Comparison of ENCODE assay signal across 7 mouse cellular contexts in genomic region chr2:92392318-92393264, GRCm38 (mm10). TPM values are rescaled to one million over a fixed set of nuclear protein-coding genes. Genes with fewer than 3 reads are reported as not detected.
DNase-seq lines count a peak whose midpoint lies in the region; ATAC-seq lines count a peak whose summit lies in the region.

No protein-coding gene starts in this region.

- peaks cover 26% of the 10 kb centered on the region for H3K4me1 ChIP-seq in lung, embryonic 16.5 days (replicated peaks; ENCODE audit: control insufficient read depth, insufficient read depth, low read length)
- peaks cover 75% of the 10 kb centered on the region for H3K4me1 ChIP-seq in embryonic facial prominence, embryonic 10.5 days
- H3K4me1 ChIP-seq in hindbrain, embryonic 15.5 days (replicated peaks): peaks cover 62% of the 10 kb centered on the region
- H3K4me1 ChIP-seq in midbrain, embryonic 12.5 days: peaks cover 63% of the 10 kb centered on the region

- WGBS in lung, embryonic 16.5 days: 3% methylated on average over 26 of the region's 26 CpGs
- 3% methylated on average over 26 of the region's 26 CpGs for WGBS in embryonic facial prominence, embryonic 10.5 days
- 4% methylated on average over 26 of the region's 26 CpGs for WGBS in hindbrain, embryonic 15.5 days
- 4% methylated on average over 26 of the region's 26 CpGs for WGBS in midbrain, embryonic 12.5 days

- peaks cover 2% of the 10 kb centered on the region; the same call in 1 of the 2 replicates for H3K27me3 ChIP-seq in lung, embryonic 16.5 days (ENCODE audit: control insufficient read depth, insufficient read depth, low read depth, low read length)
- H3K27me3 ChIP-seq in embryonic facial prominence, embryonic 10.5 days (replicated peaks; ENCODE audit: low read depth, poor library complexity, severe bottlenecking): peaks cover 14% of the 10 kb centered on the region; the same call in 1 of the 2 replicates
- no peaks in the 10 kb centered on the region for H3K27me3 ChIP-seq in hindbrain, embryonic 15.5 days
- peaks cover 12% of the 10 kb centered on the region; the same call in 1 of the 2 replicates for H3K27me3 ChIP-seq in midbrain, embryonic 12.5 days

- H3K4me3 ChIP-seq in lung, embryonic 16.5 days (ENCODE audit: low read length): peak overlapping the region; percentile 27
- peak overlapping the region; percentile 64 for H3K4me3 ChIP-seq in embryonic facial prominence, embryonic 10.5 days
- H3K4me3 ChIP-seq in hindbrain, embryonic 15.5 days: peak overlapping the region; percentile 33
- peak overlapping the region; percentile 45 for H3K4me3 ChIP-seq in midbrain, embryonic 12.5 days

- peak overlapping the region; percentile 47; the same call in 1 of the 2 replicates for H3K9ac ChIP-seq in lung, embryonic 16.5 days (ENCODE audit: low read length)
- peak overlapping the region; percentile 43 for H3K9ac ChIP-seq in hindbrain, embryonic 15.5 days
- H3K9ac ChIP-seq in midbrain, embryonic 12.5 days (replicated peaks): peak overlapping the region; percentile 75

- no peaks in the 10 kb centered on the region for H3K36me3 ChIP-seq in lung, embryonic 16.5 days (ENCODE audit: control insufficient read depth, insufficient read depth, low read length)
- peaks cover 3% of the 10 kb centered on the region for H3K36me3 ChIP-seq in embryonic facial prominence, embryonic 10.5 days (replicated peaks)
- peaks cover under 1% of the 10 kb centered on the region; the same call in 1 of the 2 replicates for H3K36me3 ChIP-seq in hindbrain, embryonic 15.5 days
- H3K36me3 ChIP-seq in midbrain, embryonic 12.5 days: no peaks in the 10 kb centered on the region

- peak overlapping the region; percentile 42 for H3K4me2 ChIP-seq in lung, embryonic 16.5 days (ENCODE audit: low read depth, low read length)
- peak overlapping the region; percentile 57 for H3K4me2 ChIP-seq in hindbrain, embryonic 15.5 days
- peak overlapping the region; percentile 92 for H3K4me2 ChIP-seq in midbrain, embryonic 12.5 days (replicated peaks)

- no peak for ATAC-seq in lung, embryonic 16.5 days (ENCODE audit: low read depth)
- no peak for ATAC-seq in hindbrain, embryonic 15.5 days (ENCODE audit: low FRiP score, low read depth)
- ATAC-seq in midbrain, embryonic 12.5 days (ENCODE audit: low FRiP score, low read depth): peak; percentile 7

- no peak for DNase-seq in lung, adult 18-20 months
- DNase-seq in embryonic facial prominence, embryonic 10.5 days (ENCODE audit: low spot score): peak; percentile 89
- no peak for DNase-seq in urinary bladder, adult 18-20 months (ENCODE audit: low spot score in 2 of 2)
- DNase-seq in layer of hippocampus, adult 8-10 months (ENCODE audit: low spot score in 2 of 2): no peak

- H3K27ac ChIP-seq in lung, embryonic 16.5 days (ENCODE audit: low read length): no peak overlapping the region
- peak overlapping the region; percentile 88 for H3K27ac ChIP-seq in embryonic facial prominence, embryonic 10.5 days (replicated peaks)
- H3K27ac ChIP-seq in hindbrain, embryonic 15.5 days (replicated peaks): peak overlapping the region; percentile 77
- H3K27ac ChIP-seq in midbrain, embryonic 12.5 days (replicated peaks): peak overlapping the region; percentile 95

- no peaks in the 10 kb centered on the region for H3K9me3 ChIP-seq in lung, embryonic 16.5 days (ENCODE audit: control insufficient read depth, low read length)
- H3K9me3 ChIP-seq in embryonic facial prominence, embryonic 10.5 days: no peaks in the 10 kb centered on the region
- H3K9me3 ChIP-seq in hindbrain, embryonic 15.5 days: no peaks in the 10 kb centered on the region
- H3K9me3 ChIP-seq in midbrain, embryonic 12.5 days: no peaks in the 10 kb centered on the region

RNA-seq across cellular contexts. Expression of gene Mapk8ip1, which starts 8.5 kb away (rescaled TPM):
- polyA plus RNA-seq in lung, embryonic 16.5 days (2015; fragmentation: Nextera tagmentation; extraction: Ambion mirVana): 8.9 and 11.0 TPM in 2 replicates
- polyA plus RNA-seq in embryonic facial prominence, embryonic 10.5 days (2016; fragmentation: Nextera tagmentation; extraction: Ambion mirVana): 36.0 and 37.1 TPM in 2 replicates
- polyA plus RNA-seq in hindbrain, embryonic 15.5 days (2015; fragmentation: Nextera tagmentation; extraction: Ambion mirVana): 162 and 178 TPM in 2 replicates
- 105 and 112 TPM in 2 replicates for polyA plus RNA-seq in midbrain, embryonic 12.5 days (2016; fragmentation: Nextera tagmentation; extraction: Ambion mirVana)
- 100 to 1,000 TPM; 287 to 306 (median 298) TPM for total RNA-seq in layer of hippocampus, adult 8-10 months (2022)

RNA-seq across cellular contexts. Expression of gene 1700029I15Rik, which starts 10.3 kb away (rescaled TPM):
- polyA plus RNA-seq in lung, embryonic 16.5 days (2015; fragmentation: Nextera tagmentation; extraction: Ambion mirVana): 2.5 and 4.9 TPM in 2 replicates
- 2.5 and 3.6 TPM in 2 replicates for polyA plus RNA-seq in embryonic facial prominence, embryonic 10.5 days (2016; fragmentation: Nextera tagmentation; extraction: Ambion mirVana)
- 7.8 and 8.8 TPM in 2 replicates for polyA plus RNA-seq in hindbrain, embryonic 15.5 days (2015; fragmentation: Nextera tagmentation; extraction: Ambion mirVana)
- 7.4 TPM in 2 replicates for polyA plus RNA-seq in midbrain, embryonic 12.5 days (2016; fragmentation: Nextera tagmentation; extraction: Ambion mirVana)
- total RNA-seq in layer of hippocampus, adult 8-10 months (2022): 1 to 10 TPM; 4.4 to 8.1 (median 6.4) TPM

RNA-seq across cellular contexts. Expression of gene Large2, which starts 17.9 kb away (rescaled TPM):
- 20.4 and 20.9 TPM in 2 replicates for polyA plus RNA-seq in lung, embryonic 16.5 days (2015; fragmentation: Nextera tagmentation; extraction: Ambion mirVana)
- polyA plus RNA-seq in embryonic facial prominence, embryonic 10.5 days (2016; fragmentation: Nextera tagmentation; extraction: Ambion mirVana): 10.2 and 12.4 TPM in 2 replicates
- 1.5 TPM in 2 replicates for polyA plus RNA-seq in hindbrain, embryonic 15.5 days (2015; fragmentation: Nextera tagmentation; extraction: Ambion mirVana)
- 4.7 and 7.4 TPM in 2 replicates for polyA plus RNA-seq in midbrain, embryonic 12.5 days (2016; fragmentation: Nextera tagmentation; extraction: Ambion mirVana)
- total RNA-seq in layer of hippocampus, adult 8-10 months (2022): 1 to 10 TPM in 3 of 4 experiments, under 1 TPM in 1; 0.54 to 1.9 (median 1.2) TPM

RNA-seq across cellular contexts. Expression of gene Pex16, which starts 18.1 kb away (rescaled TPM):
- polyA plus RNA-seq in lung, embryonic 16.5 days (2015; fragmentation: Nextera tagmentation; extraction: Ambion mirVana): 22.0 and 24.5 TPM in 2 replicates
- polyA plus RNA-seq in embryonic facial prominence, embryonic 10.5 days (2016; fragmentation: Nextera tagmentation; extraction: Ambion mirVana): 18.6 and 22.4 TPM in 2 replicates
- polyA plus RNA-seq in hindbrain, embryonic 15.5 days (2015; fragmentation: Nextera tagmentation; extraction: Ambion mirVana): 37.3 and 40.1 TPM in 2 replicates
- polyA plus RNA-seq in midbrain, embryonic 12.5 days (2016; fragmentation: Nextera tagmentation; extraction: Ambion mirVana): 26.1 and 27.2 TPM in 2 replicates
- total RNA-seq in layer of hippocampus, adult 8-10 months (2022): 10 to 100 TPM; 31.2 to 36.1 (median 33.9) TPM

RNA-seq across cellular contexts. Expression of gene Cry2, which starts 41.3 kb away (rescaled TPM):
- 28.8 and 29.8 TPM in 2 replicates for polyA plus RNA-seq in lung, embryonic 16.5 days (2015; fragmentation: Nextera tagmentation; extraction: Ambion mirVana)
- 23.4 and 23.7 TPM in 2 replicates for polyA plus RNA-seq in embryonic facial prominence, embryonic 10.5 days (2016; fragmentation: Nextera tagmentation; extraction: Ambion mirVana)
- polyA plus RNA-seq in hindbrain, embryonic 15.5 days (2015; fragmentation: Nextera tagmentation; extraction: Ambion mirVana): 41.1 and 47.9 TPM in 2 replicates
- 36.1 and 37.7 TPM in 2 replicates for polyA plus RNA-seq in midbrain, embryonic 12.5 days (2016; fragmentation: Nextera tagmentation; extraction: Ambion mirVana)
- 100 to 1,000 TPM; 105 to 117 (median 110) TPM for total RNA-seq in layer of hippocampus, adult 8-10 months (2022)

Comparison
In these comparisons a context has a peak if more than half of its experiments do, and no peak if none do; other contexts are left out.
1. H3K4me2 ChIP-seq: peak in every context shown above with its lines; median percentile 92 in midbrain, embryonic 12.5 days; 57 in hindbrain, embryonic 15.5 days; 42 in lung, embryonic 16.5 days.